Mouse (Mus musculus): Measurements from ENCODE around the gene Btaf1.

DNA sequence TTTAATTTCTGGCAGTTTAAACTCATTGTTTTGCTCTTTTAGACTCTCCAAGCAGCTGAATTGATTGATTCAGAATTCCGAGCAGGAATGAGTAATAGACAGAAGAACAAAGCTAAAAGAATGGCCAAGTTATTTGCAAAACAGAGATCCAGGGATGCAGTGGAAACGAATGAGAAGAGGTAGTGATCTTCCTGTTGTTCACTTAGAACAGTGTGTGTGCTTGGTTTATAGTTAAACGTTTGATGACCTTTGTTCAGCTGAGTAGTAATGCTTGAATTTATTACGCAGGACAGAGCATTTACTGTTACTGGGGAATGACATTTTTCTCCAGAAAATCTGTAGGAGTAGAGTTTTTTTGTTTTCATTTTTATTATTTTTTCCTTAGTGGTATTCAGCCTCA, 32.5 kb downstream of the Btaf1 start:
- TF ChIP-seq CTCF (IDR thresholded peaks at IDR 0.05) (no peak), POLR2A (IDR thresholded peaks at IDR 0.05; ENCODE audit: insufficient read depth, low read depth, low read length) (no peak), EP300 (IDR thresholded peaks at IDR 0.05; ENCODE audit: insufficient read depth, low read depth, low read length) (no peak)
